Mouse (Mus musculus) CH12.LX (cell line): ENCODE measurements around the gene Nprl3.
"Not testable (repeated sequence)": the region's sequence is repeated elsewhere in the genome, so short reads cannot be mapped to it uniquely, and the experiment has no call there.

Experiments
- EP300 ChIP-seq: IDR thresholded peaks from 2 replicates; pipeline ENCODE4 v1.6.1; 2011; ENCODE audit warnings: low read length, improper control_type of control experiment
- MAFK ChIP-seq: IDR thresholded peaks from 2 replicates; pipeline ENCODE4 v1.6.1; 2011; ENCODE audit warnings: low read length, improper control_type of control experiment; ENCODE audit not compliant: insufficient replicate concordance
- MEF2A ChIP-seq: IDR thresholded peaks from 2 replicates; pipeline ENCODE4 v1.6.1; 2014; ENCODE audit warnings: low read depth, mild to moderate bottlenecking, inconsistent platforms, low read length, improper control_type of control experiment, borderline replicate concordance
- POLR2A ChIP-seq: IDR thresholded peaks from 2 replicates; pipeline ENCODE4 v1.6.1; 2011; ENCODE audit warnings: low read depth, mild to moderate bottlenecking, improper control_type of control experiment, low read length
- POLR2AphosphoS2 ChIP-seq: IDR thresholded peaks from 2 replicates; pipeline ENCODE4 v1.6.1; 2011; ENCODE audit warnings: low read depth, low read length, improper control_type of control experiment

- TF ChIP-seq POLR2AphosphoS2, MEF2A, POLR2A, EP300, MAFK: not testable (repeated sequence)
Observed at GRCm38 (mm10) chr11:32286695-32287492, 19.4 kb upstream of the Nprl3 start, which contains the start of gene Hbq1b.
